Mouse (Mus musculus) E14TG2a.4 (cell line): ENCODE results near the gene Sash1.

Experiments used
- CTCF ChIP-seq: conservative IDR thresholded peaks from 2 replicates; pipeline ENCODE4 v1.5.1; 2014; ENCODE audit warnings: low read length
- NANOG ChIP-seq: IDR thresholded peaks from 2 replicates; pipeline ENCODE4 v1.6.1; 2014; ENCODE audit warnings: borderline replicate concordance, low read length, mixed read lengths
- POU5F1 ChIP-seq: IDR thresholded peaks from 2 replicates; pipeline ENCODE4 v1.6.1; 2014; ENCODE audit warnings: low read length, borderline replicate concordance

DNA sequence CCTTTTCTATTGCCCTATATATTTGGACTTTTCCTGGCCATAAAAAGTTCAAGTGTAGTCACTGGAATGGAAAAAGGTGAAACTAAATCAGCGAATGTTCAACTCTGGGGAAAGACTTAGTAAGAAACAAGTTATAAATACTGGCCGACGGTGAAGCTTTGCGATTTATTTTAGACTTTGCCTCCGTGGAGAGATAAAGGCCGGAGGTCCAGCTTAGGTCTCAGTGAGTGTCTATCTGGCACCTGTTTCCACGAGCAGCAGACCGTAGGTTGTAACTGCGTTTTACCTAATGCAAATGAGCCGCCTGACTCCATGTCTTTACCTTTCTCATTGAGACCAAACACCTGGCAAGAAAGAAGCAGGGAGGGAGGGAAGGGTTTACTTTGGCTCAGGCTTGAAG, 77.5 kb downstream of the Sash1 start:
- TF ChIP-seq CTCF (no peak), NANOG (no peak), POU5F1 (no peak)
